Mouse (Mus musculus): ENCODE data around the gene Orai1.

Gene Orai1

DNA sequence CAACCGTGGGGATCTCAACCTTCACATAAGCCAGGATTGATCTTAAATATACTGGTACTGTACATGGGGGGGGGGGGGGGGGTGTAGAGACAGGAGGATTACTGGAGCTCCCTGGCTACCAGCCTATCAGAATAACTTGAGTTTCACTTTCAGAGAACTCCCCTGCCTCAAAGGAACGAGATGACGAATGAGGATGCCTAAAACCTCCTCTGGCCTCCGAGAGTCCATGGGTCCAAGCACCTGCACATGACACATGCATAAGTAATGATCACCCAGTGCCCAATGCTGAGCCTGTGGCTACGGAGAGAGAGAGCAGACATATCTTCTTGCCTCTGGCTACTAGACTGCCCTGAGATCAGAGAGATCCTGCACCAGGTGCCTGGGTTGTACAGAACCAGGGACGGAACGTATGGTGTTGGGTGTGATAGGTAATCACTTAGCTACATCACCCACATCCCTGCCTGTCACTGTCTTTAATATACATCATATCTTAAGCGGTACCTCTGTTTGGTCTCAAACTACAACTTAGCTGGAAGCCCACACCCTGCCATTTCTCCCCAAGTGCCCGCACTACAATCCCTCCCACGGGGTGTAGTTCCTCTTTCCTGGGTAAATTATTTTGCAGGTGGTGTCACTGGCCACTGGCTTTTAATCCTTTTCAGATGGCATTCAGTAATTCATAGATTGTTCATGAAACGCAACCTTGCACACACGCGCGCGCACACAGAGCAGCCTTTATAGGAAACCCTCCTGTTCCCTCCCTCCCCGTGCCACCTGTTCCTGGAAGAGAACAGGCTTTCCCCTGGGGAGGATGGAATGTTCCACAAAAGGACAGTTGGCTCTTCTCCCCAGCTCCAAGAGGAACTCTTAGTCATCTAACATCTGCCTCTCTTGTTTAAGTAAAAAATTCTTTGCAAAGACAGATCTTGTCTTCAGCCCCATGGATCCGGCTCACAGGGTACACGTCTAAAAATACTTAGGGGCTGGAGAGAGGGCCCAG lies 17.4 kb upstream of the Orai1 start:
- no peak for DNase-seq

GRCm38 (mm10) chr5:123000901-123001300 lies 14.0 kb upstream of the Orai1 start:
- no peak for DNase-seq

DNA sequence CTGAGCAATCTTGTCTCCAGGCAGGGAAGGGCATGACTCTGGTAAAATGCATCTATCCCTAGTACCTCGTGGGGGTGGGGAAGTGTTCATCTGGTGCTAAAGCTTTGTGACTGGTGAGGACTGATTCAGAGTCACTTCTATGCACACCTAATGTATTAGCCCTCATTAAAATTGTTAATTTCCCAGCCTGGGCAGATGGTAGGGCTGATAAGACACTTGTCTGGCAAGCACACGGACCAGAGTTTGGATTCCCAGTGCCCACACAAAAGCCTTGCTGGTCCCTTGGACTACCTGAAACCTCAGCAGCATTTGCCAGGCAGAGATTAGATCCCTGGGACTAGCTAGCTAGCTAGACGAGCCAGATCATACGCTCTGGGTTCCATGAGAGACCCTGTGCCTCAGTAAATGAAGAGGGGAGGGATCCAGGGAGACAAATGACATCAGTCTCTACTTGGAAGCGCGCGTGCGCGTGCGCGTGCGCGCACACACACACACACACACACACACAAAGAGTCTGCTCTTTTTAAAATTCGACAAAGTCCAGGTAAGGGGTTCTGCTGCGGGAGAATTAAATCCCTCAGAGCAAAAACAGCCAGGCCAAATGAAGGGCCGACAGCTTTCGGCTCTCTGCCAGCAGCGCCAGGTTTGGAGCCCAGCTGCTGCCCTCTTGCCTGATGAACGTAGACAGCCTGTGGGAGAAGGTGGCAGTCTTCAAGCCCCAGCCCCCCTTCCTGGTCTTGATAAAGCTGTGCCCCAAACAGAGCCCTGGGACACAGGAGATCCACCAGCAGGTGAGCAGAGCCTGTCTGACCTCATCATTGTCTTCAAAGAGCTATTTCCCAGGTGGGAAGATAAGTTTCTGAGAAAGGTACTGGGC lies 8.9 kb upstream of the Orai1 start:
- DNase-seq = no peak

DNA sequence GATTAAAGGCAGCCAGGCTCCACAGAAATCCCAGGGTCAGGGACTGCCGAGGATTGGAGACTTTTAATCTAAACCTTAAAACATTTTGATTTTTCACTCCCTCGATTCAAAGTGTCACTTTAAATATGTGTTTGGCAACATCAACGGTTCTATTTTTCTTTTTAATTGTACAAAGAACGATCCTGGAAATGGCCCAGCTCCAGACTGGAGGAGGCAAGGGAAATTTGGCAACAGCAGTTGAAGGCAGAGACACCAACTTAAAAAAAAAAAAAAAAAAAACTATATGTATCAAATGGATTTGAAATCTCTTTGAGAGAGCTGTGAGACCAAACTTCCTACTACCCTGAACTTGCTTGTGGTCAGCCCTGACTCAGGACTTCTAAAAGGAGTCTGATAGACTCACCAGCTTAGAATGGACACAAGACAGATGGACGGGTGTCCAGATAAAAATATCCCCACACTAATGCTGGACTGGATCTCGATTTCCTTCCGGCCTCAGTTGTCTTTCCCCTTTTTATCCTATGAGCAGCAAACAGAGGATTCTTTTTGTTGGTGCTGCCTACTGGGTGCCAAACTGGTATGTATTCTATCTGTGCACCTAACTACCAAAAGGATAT lies 5.9 kb upstream of the Orai1 start:
- no peak for DNase-seq

GRCm38 (mm10) chr5:123009873-123010272 lies 5.0 kb upstream of the Orai1 start:
- DNase-seq = no peak

- DNase-seq = no peak
These were observed 4.1 kb upstream of the Orai1 start for GRCm38 (mm10) chr5:123010806-123011205.

- no peak for DNase-seq
These were observed 3.2 kb upstream of the Orai1 start for GRCm38 (mm10) chr5:123011705-123012104.

DNA sequence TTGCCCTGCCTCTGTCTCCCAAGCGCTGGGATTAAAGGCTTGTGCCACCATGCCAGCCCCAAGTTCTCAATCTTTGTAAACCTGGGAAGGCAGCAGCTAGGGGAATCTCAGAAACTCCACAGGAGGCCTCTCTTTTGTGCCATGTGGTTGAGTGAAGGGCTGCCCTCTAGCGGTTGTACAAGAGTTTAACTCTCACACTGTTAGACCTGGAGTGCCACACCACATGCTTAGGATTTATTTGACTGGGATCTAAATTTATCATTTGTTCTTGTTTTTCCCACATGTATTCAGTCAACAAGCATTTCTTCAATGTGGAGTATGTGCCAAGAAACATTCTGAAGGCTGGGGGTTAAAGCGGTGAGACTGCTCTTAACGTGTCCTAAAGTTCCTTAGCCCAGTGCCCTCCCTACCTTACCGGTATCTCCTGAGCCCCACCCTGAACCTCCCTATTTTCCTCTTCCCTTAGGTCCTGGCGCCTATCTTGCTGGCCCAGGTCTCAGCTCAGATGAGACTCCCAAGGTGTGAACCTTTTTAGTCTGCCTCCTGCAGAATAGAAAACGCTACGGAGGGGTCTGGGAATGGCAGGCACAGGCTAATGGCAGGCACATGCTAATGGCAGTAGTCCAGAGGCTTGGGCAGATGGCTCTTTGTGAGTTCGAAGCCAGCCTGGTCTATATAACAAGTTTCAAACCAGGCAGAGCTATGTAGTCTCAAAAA lies 1.1 kb upstream of the Orai1 start:
- DNase-seq = peak; percentile 82

- peak; percentile 48 for DNase-seq
These were observed 1.0 kb downstream of the Orai1 start for GRCm38 (mm10) chr5:123015915-123016314.

- DNase-seq = peak; percentile 41
These were observed 2.6 kb downstream of the Orai1 start for GRCm38 (mm10) chr5:123017504-123017903.

- peak; percentile 56 for DNase-seq
These were observed 4.6 kb downstream of the Orai1 start for GRCm38 (mm10) chr5:123019336-123020016.

DNA sequence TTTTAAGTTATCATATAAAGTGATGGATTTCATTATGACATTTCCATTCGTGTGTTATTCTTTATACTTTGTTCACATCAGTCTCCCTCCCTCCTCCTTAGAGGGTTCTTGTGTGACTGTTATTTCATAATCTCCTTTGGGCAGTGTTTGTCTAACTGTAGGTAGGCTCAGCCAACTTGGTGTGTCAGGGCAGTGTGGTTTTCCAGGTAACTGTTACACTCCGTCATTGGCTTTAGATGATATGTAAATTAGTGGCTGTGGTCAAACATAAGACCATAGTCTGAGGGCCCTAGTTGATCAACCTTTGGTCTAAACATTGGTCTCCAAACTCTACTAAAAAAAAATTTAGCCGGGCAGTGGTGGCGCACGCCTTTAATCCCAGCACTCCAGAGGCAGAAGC lies 5.6 kb downstream of the Orai1 start:
- no peak for DNase-seq

- DNase-seq = no peak
These were observed 6.6 kb downstream of the Orai1 start for GRCm38 (mm10) chr5:123021438-123021837.

DNA sequence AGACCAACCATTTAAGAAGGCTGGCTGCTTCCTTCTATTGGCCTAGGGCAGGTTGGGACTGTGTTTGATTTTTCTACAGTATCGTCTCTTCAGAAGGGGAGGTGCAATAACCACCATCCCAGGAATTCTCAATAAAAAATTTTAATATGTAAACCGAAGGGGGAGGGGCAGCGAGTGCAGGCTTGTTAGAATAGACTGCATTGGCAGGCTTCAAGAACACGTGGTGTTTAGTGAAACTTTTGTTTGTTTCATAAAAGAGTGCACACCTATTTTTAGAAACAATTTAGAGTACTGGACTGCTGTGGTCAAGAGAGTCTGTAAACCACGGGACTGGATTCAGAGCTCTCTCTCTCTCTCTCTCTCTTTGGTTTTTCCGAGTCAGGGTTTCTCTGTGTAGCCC lies 8.2 kb downstream of the Orai1 start:
- peak; percentile 86 for DNase-seq

GRCm38 (mm10) chr5:123024312-123024711 lies 9.4 kb downstream of the Orai1 start:
- DNase-seq = no peak

- DNase-seq = peak; percentile 58
These were observed 10.2 kb downstream of the Orai1 start for GRCm38 (mm10) chr5:123024965-123025573.

DNA sequence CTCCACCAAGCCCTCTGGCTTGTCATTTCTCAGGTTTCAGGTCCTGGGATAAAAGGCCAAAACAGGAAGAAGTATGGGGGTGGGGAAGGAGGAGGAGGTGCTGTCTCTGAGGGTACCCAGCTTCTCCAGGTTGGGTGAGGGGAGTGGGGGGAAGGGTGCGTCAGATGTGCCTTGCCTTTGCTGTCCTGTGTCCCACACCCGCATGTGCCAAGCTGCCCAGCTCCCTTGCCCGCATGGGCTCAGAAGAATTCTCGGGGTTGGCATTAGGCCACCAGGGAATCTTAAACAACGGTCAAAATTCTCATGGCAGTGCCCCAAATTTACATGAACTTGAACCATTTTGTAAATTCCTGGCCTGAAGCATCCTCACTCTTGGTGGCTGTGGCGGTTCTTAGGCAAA lies 11.5 kb downstream of the Orai1 start:
- no peak for DNase-seq

DNA sequence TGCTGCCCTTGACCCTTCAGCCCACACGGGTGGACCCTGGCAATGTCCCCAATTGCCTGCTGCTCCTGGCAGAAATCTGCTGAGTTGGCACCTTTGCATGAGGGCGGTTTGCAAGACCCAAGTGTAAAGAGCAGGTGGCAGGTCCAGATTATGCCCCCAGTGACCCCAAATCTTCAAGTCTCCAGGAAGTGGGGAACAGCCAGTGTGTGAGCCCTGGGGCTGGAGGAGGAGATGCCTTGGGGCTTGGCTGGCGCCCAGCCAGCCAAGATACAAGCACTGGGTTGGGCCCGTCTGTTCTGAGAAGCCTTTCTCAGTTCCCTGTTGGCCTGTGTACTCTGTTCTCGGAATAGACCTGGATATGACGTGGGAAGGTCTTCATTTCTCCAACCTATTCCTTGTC lies 12.6 kb downstream of the Orai1 start:
- peak; percentile 41 for DNase-seq

- no peak for DNase-seq
These were observed 14.9 kb downstream of the Orai1 start for GRCm38 (mm10) chr5:123029729-123030128.

DNA sequence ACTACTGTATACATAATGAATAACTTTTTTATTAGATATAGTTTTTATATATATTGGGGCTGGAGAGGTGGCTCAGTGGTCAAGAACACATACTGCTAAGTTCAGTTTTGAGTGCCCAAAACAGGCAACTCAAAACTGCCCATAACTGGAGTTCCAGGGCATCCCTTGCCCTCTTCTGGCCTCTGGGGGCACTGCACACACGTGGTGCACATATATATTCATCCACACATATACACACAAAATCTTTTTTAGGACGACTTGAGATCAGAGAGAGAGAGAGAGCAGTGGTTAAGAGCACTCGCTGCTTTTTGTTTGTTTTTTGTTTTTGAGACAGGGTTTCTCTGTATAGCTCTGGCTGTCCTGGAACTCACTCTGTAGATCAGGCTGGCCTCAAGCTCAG lies 16.4 kb downstream of the Orai1 start:
- DNase-seq = no peak

DNA sequence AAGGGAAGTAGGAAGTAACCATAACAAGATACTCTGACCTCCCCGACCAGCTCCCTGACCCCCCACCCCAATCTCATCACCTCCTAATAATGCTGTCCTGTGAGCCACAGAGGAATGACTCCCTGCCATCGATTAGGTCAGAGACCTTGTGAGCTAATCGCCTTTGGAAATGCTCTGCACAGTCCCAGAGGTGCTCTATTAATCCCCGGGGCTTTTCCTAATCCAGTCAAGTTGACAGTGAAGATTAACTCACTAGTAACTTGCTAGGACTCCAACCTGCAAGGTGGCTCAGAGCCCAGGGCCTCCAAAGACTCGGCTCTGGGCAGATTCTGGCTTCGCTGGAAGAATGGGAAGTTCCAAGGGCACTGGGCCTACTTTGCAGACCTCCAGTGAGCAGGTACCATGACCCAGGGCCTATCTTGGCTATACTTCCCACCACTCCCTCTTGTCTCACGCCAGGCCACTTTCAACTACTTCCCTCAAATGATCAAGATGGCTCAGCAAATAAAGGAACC lies 18.8 kb downstream of the Orai1 start:
- no peak for DNase-seq
